Mouse (Mus musculus) naive thymus-derived CD4-positive, alpha-beta T cell, adult 2 months (primary cell): Measurements from ENCODE around the gene Trim50.

Source experiments
- DNase-seq: peaks from one replicate; pipeline ENCODE4 v3.0.0-alpha.2; 2011; ENCODE audit warnings: low read depth

The Trim50 gene

DNA sequence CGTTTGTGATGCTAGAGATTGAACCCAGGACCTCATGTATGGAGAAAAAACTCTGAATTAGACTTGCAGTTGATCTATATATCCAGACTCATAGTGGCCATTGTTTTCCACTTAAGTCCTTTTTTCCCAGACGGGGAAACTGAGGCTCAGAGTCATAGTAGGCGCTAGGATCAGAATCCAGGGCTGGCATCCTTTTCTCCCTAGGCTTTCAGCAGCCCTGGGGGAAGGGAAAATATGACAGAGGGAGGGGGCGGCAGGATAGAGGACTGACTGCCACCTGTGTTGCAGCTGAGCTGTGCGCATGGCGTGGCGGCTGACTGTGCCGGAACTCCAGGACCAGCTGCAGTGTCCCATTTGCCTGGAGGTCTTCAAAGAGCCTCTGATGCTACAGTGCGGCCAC is at the start of gene Trim50:
TSS of gene Trim50 (plus strand) at position 301 of the 400 bp plus-strand sequence.
- no peak for DNase-seq

DNA sequence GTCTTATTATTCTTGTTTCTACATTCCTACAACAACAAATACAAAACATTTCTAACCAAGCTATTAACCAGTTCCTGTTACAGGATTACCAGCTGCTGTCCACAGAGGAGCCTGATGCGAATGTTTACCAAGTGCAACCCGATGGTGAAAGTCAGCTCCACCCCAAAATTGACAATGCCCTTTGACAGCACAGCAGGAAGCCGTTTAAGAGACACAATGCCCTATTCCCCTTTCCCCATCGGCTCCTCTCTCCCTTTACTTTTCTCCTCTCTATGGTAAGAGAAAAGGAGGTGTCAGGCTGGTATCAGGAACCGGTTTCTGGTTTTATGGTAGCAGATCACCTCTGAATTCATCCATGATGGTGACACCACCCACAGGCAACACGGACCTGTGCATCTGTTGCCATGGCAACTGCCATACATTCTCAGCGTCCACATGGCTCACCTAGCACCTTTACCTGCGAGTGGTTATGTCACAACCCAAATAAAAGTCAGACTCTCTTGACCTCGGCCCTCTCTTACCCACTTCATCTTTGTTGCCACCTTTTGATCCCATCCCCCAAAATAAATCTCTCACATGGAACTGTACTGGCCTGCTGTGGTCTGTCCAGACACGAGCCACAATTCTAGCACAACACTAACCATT is 46.7 kb upstream of the Trim50 start:
- no peak for DNase-seq

- no peak for DNase-seq
Observed at GRCm38 (mm10) chr5:135316177-135316576, 36.9 kb upstream of the Trim50 start.

DNA sequence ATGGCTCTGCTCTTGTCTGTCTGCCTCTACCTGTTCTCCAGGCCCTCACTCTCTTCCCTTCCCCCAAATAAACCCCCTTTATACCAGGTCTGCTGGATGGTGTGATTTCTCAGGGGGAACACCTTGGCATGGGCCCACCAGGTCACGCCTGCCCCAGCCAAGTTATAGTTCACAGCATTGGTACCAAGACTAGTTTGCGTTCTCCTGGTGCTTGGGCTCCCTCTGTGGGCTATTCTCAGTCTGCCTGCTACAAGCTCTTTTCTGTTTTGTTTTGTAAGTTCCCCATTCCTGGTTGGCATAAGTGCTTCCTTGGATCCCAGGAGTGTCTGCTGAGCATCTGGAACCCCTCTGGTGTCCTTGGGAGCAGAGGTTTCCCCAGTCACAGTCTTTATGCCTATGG is 33.2 kb upstream of the Trim50 start:
- no peak for DNase-seq

- no peak for DNase-seq
Observed at GRCm38 (mm10) chr5:135322197-135322596, 30.9 kb upstream of the Trim50 start.

DNA sequence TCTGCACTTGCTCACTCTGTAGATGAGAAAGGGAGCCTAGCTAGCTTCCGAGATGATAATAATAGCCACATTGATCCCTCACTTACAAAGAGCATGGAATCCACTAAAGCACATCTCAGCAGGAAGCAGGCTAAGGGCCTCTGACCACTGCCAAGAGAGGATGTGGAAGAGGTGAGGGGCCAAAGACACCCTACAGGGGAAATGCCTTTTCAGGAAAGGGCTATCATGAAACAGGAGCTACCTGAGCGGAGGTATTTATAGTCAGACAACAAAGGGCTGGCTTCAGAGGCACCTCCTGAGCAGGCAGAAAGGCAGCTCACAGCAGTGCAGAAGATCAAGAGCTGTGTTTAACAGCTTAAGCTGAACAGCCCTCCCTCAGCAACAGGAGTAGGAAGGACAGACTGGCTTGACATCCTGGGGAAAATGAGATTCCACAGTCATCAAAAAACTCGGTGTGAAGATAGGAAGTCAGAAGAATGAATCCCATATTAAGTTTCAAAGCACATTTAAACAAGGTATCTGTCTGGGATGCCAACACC is 26.9 kb upstream of the Trim50 start:
- no peak for DNase-seq

DNA sequence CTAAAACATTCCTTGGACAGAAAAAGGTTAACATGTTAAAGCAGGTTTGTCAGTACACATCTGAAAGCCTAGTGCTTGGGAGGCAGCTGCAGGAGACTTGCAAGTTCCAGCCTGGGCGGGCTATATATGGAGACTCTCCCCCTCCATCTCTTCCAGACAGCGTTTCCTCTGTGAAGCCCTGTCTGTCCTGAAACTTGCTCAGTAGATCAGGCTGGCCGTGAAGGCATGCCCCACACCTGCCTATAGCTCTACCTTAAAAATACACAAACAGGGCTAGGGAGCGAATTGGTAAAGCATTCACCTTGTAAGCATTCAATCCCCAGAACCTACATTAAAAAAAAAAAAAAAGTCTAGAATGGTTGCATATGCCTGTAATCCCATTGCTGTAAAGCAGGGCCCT is 23.6 kb upstream of the Trim50 start:
- DNase-seq: no peak

DNA sequence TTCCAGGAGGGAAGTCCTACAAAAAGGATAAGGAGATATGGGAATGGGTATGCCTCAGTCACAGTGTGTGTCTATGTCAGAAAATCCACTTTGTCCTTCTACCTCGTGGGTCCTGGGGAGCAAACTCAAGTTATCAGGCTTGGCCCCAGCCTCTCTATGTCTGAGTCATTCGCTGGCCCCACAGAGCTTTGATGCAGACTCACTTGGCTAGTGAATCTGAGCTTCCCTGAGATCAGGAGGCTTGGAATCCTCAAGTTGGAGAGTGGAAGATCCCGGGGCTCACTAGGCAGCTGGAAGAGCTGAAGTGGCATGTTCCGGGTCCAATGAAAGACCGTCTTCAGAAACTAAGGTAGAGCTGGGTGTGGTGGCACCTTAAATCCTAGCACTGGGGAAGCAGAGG is 22.9 kb upstream of the Trim50 start:
- DNase-seq: no peak

GRCm38 (mm10) chr5:135331161-135331560 is 21.9 kb upstream of the Trim50 start:
- no peak for DNase-seq

- no peak for DNase-seq
Observed at GRCm38 (mm10) chr5:135337575-135337974, 15.5 kb upstream of the Trim50 start.

GRCm38 (mm10) chr5:135345989-135346388 is 7.1 kb upstream of the Trim50 start:
- no peak for DNase-seq

DNA sequence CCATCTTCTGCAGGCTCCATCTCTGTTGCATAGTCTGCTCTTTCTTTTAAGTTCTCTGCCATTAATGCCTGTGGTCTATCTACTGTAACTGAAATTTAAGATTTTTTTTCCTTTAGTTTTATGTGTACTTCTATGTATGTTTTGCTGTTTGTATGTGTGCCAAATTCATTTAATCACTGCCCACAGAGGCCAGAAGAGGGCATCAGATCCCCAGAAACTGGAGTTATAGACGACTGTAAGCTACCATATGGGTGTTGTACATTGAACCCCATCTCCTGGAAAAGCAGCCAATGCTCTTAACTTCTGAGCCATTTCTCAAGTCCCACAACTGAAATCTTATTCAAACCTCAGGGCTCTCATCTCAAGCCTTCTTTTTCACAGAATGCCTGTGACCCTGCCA is 6.7 kb upstream of the Trim50 start:
- no peak for DNase-seq

GRCm38 (mm10) chr5:135347511-135348011 is 5.5 kb upstream of the Trim50 start:
- no peak for DNase-seq

DNA sequence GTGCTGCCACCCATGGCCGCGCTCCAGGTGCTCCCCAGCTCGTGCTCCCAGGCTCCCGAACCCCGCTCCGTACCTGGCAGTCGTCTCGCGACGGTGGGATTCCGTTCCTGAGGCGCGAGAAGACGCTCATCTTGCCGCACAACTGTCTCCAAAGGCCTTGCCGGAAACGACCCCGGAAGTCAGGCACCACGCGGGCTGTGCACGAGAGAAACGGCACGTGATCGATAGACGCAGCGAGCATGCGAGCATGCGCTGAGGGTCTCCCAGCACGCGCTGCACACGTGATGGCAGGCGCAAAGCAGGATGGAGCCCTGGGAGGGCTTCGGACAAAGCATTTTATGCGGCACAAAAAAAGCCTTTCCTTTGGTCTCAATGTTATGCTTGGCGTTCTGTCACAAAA is 3.2 kb upstream of the Trim50 start, which contains the start of gene Fkbp6:
TSS of gene Fkbp6 (minus strand) at position 183 of the 400 bp plus-strand sequence.
- no peak for DNase-seq

DNA sequence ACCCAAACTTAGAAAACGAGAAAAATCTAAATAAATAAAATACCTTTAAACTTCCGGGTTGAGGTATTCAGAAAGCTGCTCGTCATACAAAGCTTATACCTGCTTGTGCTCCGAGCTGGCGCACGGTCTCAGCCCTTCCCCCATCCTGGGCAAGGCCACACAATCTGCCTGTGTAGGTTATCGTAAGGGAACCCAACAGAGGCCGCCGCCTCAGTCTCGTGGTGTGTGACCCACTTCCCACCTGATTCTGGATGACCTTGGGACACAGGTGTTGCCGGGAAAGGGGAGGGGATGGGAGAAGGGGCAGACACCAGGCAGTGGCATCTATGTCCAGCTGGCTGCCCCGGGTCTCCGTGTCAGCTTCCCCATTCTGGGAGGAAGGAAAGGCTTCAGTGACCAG is 1.5 kb upstream of the Trim50 start:
- DNase-seq: no peak

DNA sequence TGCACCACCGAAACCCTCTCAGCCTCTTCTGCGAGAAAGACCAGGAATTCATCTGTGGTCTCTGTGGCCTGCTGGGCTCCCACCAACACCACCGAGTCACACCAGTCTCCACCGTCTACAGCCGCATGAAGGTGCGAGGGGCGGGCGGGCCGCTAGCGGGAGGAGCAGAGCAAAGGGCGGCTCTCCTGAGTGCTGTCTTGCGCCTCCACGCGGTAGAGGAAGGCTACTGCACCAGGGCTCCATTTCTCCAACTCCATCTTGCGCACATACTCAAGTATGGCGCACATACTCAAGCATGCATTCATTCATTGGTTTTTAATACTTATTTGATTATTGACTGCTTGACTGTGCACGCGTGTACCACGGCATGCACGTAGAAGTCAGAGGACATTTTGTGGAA is 469 bp downstream of the Trim50 start:
- DNase-seq: no peak

DNA sequence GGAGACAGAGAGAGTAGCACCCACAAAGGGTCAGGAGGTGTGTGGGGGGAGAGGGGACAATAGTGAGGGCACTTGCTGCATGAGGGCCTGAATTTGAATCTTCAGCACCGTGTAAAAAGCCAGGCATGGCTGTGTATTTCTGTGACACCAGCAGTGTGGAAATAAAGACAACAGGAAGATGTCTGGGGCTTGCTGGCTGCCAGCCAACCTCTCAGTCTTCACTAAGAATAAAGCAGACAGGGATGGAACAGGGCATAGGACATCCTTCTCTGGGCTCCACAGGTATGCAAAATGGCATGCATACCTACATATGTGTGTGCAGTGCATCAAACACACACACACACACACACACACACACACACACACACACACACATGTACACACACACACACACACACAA is 3.0 kb downstream of the Trim50 start:
- no peak for DNase-seq

DNA sequence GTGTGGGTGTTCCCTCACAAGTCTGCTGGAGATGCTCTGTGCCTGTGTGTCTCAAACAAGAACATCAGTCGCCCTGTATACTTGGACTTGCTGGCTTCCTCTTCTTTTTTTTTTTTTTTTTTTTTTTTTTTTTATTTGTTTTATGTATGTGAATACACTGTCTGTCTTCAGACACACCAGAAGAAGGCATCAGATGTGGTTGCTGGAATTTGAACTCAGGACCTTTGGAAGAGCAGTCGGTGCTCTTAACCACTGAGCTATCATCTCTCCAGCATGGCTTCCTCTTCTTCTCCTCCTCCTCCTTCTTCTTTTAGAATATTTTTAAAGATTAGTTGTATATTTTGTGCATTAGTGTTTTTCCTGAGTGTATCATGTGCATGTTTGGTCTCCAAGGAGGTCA is 4.5 kb downstream of the Trim50 start:
- no peak for DNase-seq

DNA sequence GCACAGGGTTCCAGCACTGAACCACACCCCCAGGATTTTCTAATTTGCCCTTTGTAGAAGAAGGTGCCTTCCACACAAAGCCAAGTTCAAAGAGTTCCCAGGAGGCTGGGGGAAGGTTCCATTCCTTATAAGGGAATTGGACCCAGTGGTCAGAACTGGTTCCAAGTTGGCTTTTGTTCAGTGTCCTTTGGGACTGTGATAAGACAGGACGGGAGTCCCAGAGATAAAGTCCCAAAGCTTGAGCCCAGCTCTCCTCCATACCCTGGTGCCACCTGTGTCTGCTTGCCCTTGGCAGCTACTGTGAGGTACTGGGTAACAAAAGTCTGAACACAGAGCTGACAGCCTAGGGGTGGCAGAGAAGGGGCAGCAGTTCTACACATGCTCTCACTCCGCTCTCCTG is 6.7 kb downstream of the Trim50 start:
- no peak for DNase-seq

GRCm38 (mm10) chr5:135362572-135362971 is 9.5 kb downstream of the Trim50 start:
- DNase-seq: no peak

DNA sequence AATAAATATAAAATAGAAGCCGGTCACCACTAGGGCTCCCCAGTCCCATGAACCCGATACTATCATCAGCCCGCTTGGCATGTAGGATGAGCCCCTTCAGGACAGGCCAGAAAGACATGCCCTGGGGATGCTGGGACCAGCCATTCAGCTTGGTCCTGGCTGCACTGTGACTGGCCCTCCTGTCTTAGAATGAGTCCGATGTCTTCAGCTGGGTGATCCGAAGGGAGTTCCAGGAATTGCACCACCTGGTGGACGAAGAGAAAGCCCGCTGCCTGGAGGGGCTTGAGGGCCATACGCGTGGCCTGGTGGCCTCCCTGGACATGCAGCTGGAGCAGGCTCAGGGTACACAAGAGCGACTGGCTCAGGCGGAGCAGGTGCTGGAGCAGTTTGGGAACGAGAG is 10.4 kb downstream of the Trim50 start:
- DNase-seq: peak; percentile 44

GRCm38 (mm10) chr5:135367841-135368240 is 14.7 kb downstream of the Trim50 start:
- DNase-seq: peak; percentile 65

DNA sequence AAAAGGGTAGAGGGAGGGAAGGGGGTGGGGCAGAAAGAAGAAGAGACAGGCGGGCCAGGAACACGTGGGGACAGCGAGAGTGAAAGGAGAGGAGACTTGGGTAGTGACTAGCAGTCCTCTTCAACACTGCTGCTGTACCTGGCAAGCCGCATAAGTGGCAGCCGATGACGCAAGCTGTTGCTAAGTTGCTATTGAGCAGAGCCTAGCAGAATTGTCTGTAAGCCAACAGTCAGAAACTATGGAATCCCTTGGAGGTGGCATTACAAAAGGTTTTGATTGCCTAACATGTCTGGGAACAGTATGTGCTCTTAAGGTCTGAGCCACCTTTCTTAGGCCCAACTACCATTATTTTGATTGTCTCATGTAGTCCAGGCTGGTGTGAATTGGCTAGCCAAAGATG is 15.2 kb downstream of the Trim50 start:
- peak; percentile 27 for DNase-seq

- peak; percentile 36 for DNase-seq
Observed at GRCm38 (mm10) chr5:135369196-135369595, 16.1 kb downstream of the Trim50 start.
